Mouse (Mus musculus) colon, adult 2 months (tissue): ENCODE results near the gene Msl3. TPM values are rescaled to one million over a fixed set of nuclear protein-coding genes. Genes with fewer than 3 reads are reported as not detected.

ENCODE experiments used
- polyA plus RNA-seq: library from polyadenylated mRNA; depleted of rRNA; stranded (reverse); fragments of >200 nt; gene quantifications from 2 replicates; pipeline ENCODE4 v1.2.3, GENCODE M21; 2012; rRNA removed

Msl3 gene
- 12.3 and 12.6 TPM in 2 replicates for polyA plus RNA-seq

GRCm38 (mm10) chrX:168673525-168674406, at the start of gene Msl3:
Gene Msl3 (minus strand): TSS chrX:168673898.

Other genes with a start within 250 kb of the Msl3 start
- gene Frmpd4, start 96.7 kb downstream of the Msl3 start, polyA plus RNA-seq = 0.05 TPM in 2 replicates
- gene Arhgap6, start 121.2 kb upstream of the Msl3 start, polyA plus RNA-seq = 2.1 and 3.1 TPM in 2 replicates